Comparison of ENCODE assay signal across 8 mouse cellular contexts in the genomic region with DNA sequence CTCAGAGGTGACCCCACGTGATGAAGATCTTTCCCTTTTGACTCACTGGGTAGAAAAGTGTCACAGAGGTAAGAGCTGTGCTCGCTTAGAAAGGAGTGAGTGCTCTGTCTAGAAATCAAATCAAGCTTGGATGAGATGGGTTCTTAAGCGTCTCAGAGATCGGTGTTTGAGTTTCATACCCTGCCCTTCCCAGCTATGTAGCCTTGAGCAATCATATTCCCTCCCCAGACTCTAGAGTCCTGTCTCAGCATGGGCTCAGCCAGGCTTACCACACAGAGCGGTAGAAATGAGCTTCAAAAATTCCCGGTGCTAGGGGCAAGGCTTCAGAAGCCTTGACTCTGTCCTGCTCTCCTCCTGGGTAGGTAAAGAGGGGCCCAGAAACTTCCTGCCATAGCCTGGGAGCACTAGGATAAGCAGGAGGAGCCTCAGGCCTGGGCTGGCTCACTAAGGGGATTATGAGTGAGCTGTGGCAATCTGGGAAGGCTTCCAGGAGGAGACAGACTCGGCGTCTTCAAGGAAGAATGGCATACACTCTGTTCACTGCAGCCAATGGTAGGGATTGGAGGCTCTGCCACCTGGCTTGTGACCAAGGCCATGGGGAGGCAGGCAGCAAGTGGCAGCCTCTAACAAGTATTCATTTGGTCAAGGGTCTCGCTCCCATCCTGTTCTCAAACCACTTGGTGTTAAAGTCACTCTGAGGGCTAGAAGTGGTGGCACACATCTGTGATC. TPM values are rescaled to one million over a fixed set of nuclear protein-coding genes. Genes with fewer than 3 reads are reported as not detected.
DNase-seq lines count a peak whose midpoint lies in the region; ATAC-seq lines count a peak whose summit lies in the region.

No protein-coding gene starts in this region.

- H3K4me3 ChIP-seq in heart, embryonic 15.5 days = no peak overlapping the region
- H3K4me3 ChIP-seq in liver, embryonic 13.5 days (replicated peaks) = no peak overlapping the region

- DNase-seq in heart, adult 9 months (ENCODE audit: low spot score in 2 of 2) = no peak
- peak; percentile 42 for DNase-seq in right cerebral cortex, postnatal 4 days
- no peak for DNase-seq in right cerebral cortex, postnatal 25 days
- no peak for DNase-seq in liver, embryonic 13.5 days
- DNase-seq in embryo, embryonic 10 days (ENCODE audit: low spot score) = no peak
- no peak for DNase-seq in retina, postnatal 1 day
- no peak for DNase-seq in gastrocnemius, adult 18-20 months (ENCODE audit: low spot score)

- H3K36me3 ChIP-seq in heart, embryonic 15.5 days = no peaks in the 10 kb centered on the region
- peaks cover 82% of the 10 kb centered on the region for H3K36me3 ChIP-seq in liver, embryonic 13.5 days

- no peak for ATAC-seq in heart, embryonic 15.5 days (replicated peaks; ENCODE audit: insufficient number of reproducible peaks, insufficient read depth, low FRiP score, low read depth)
- ATAC-seq in liver, embryonic 13.5 days (ENCODE audit: low read depth) = no peak

- H3K27me3 ChIP-seq in heart, embryonic 15.5 days = no peaks in the 10 kb centered on the region
- H3K27me3 ChIP-seq in liver, embryonic 13.5 days = no peaks in the 10 kb centered on the region

- peaks cover 45% of the 10 kb centered on the region for H3K4me1 ChIP-seq in heart, embryonic 15.5 days (replicated peaks)
- peaks cover 99% of the 10 kb centered on the region for H3K4me1 ChIP-seq in liver, embryonic 13.5 days (replicated peaks)

- 75% methylated on average over 9 of the region's 9 CpGs for WGBS in heart, embryonic 15.5 days
- WGBS in liver, embryonic 13.5 days (ENCODE audit: insufficient replicate concordance) = 64% methylated on average over 9 of the region's 9 CpGs

- peak overlapping the region; percentile 61 for H3K27ac ChIP-seq in heart, embryonic 15.5 days
- H3K27ac ChIP-seq in liver, embryonic 13.5 days = no peak overlapping the region

- no peak overlapping the region for H3K4me2 ChIP-seq in heart, embryonic 15.5 days
- H3K4me2 ChIP-seq in liver, embryonic 13.5 days = no peak overlapping the region

- H3K9ac ChIP-seq in heart, embryonic 15.5 days = no peak overlapping the region
- 0 out of 2 replicates have a peak overlapping the region, but pooled peaks have one; percentile 3 for H3K9ac ChIP-seq in liver, embryonic 13.5 days

- H3K9me3 ChIP-seq in heart, embryonic 15.5 days (replicated peaks) = no peaks in the 10 kb centered on the region
- no peaks in the 10 kb centered on the region for H3K9me3 ChIP-seq in liver, embryonic 13.5 days (replicated peaks)

RNA-seq across cellular contexts. Expression of a gene that starts 18.6 kb away (rescaled TPM):
- 4.6 and 21.3 TPM in 2 replicates for polyA plus RNA-seq in heart, embryonic 15.5 days (2015; fragmentation: Nextera tagmentation; extraction: Ambion mirVana)
- polyA plus RNA-seq in liver, embryonic 13.5 days (2015; fragmentation: Nextera tagmentation; extraction: Ambion mirVana) = 42.7 and 55.6 TPM in 2 replicates
- 10 to 100 TPM; 19.8 to 24.3 TPM for total RNA-seq in gastrocnemius, adult 18-20 months (2021)

RNA-seq across cellular contexts. Expression of a gene that starts 24.3 kb away (rescaled TPM):
- 2.6 and 5.2 TPM in 2 replicates for polyA plus RNA-seq in heart, embryonic 15.5 days (2015; fragmentation: Nextera tagmentation; extraction: Ambion mirVana)
- polyA plus RNA-seq in liver, embryonic 13.5 days (2015; fragmentation: Nextera tagmentation; extraction: Ambion mirVana) = 5.5 and 6.0 TPM in 2 replicates
- under 1 TPM; 0.26 to 0.80 TPM for total RNA-seq in gastrocnemius, adult 18-20 months (2021)
